18 mouse cellular contexts compared by ENCODE assay signal in the genomic region with DNA sequence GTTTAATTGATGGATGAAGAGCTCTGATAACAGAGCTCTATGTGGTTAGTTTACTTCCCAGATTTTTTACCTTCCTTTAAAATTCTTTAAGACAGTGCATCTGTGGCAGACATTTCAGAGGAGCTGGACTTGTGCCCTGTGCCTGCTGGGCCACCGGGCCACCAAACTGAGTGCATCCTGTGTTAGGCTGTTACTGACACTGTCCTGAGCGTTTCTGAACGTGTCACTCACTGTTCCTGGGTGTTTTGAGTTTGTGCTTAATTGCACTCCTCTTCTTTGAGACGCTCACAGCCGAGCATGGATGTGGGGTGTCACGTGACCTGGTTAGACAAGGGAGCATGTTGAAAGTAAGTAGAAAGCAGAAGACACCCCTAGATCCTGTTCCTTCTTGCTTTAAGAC. TPM values are rescaled to one million over a fixed set of nuclear protein-coding genes. Genes with fewer than 3 reads are reported as not detected.
DNase-seq lines count a peak whose midpoint lies in the region; ATAC-seq lines count a peak whose summit lies in the region.
"Had no signal": no experiment of that assay in that cellular context is flagged by ENCODE, and none has a peak within 500 bp of the region (broad histone marks: within the 10 kb centered on the region; RNA-seq: fewer than 3 reads in every experiment).

No protein-coding gene starts in this region.

- no peak overlapping the region for H3K9ac ChIP-seq in hindbrain, embryonic 16.5 days (ENCODE audit: low read depth, low read length)
- H3K9ac ChIP-seq: heart, embryonic 12.5 days; liver, embryonic 12.5 days; lung, embryonic 15.5 days; neural tube, embryonic 13.5 days had no signal

- H3K4me2 ChIP-seq in hindbrain, embryonic 16.5 days (ENCODE audit: low read length) = no peak overlapping the region
- H3K4me2 ChIP-seq: heart, embryonic 12.5 days; liver, embryonic 12.5 days; lung, embryonic 15.5 days; neural tube, embryonic 13.5 days had no signal

- no peaks in the 10 kb centered on the region for H3K27me3 ChIP-seq in hindbrain, embryonic 16.5 days (replicated peaks; ENCODE audit: control insufficient read depth, insufficient read depth, low read length)
- no peaks in the 10 kb centered on the region for H3K27me3 ChIP-seq in hindbrain, embryonic 10.5 days (ENCODE audit: insufficient read depth, poor library complexity, severe bottlenecking)
- H3K27me3 ChIP-seq: heart, embryonic 12.5 days; liver, embryonic 12.5 days; lung, embryonic 15.5 days; neural tube, embryonic 13.5 days had no signal

- no peak for DNase-seq in hindbrain, embryonic 10.5 days (ENCODE audit: low spot score)
- DNase-seq in retina, postnatal 1 day = peak; percentile 27
- DNase-seq in retina, embryonic 14.5 days (ENCODE audit: low spot score) = no peak
- DNase-seq in cerebellum, adult 9-11 months = peak; percentile 84
- DNase-seq in thymus, postnatal 4 days = no peak
- DNase-seq in frontal cortex, postnatal 14 days (ENCODE audit: low spot score in 2 of 2) = no peak
- DNase-seq: embryo, embryonic 11 days; gastrocnemius, postnatal 36 days; heart, postnatal 36 days; kidney, postnatal 25 days had no signal

- 41% methylated on average over 6 of the region's 6 CpGs for WGBS in hindbrain, embryonic 16.5 days
- whole genome bisulfite sequencing in hindbrain, embryonic 10.5 days = 75% methylated on average over 6 of the region's 6 CpGs

- peaks cover 5% of the 10 kb centered on the region for H3K4me1 ChIP-seq in hindbrain, embryonic 16.5 days (ENCODE audit: control insufficient read depth, insufficient read depth, low read depth, low read length)
- H3K4me1 ChIP-seq in hindbrain, embryonic 10.5 days (replicated peaks) = no peaks in the 10 kb centered on the region
- H3K4me1 ChIP-seq: heart, embryonic 12.5 days; limb, embryonic 10.5 days; liver, embryonic 12.5 days; lung, embryonic 15.5 days had no signal

- H3K27ac ChIP-seq in hindbrain, embryonic 16.5 days (ENCODE audit: low read depth, low read length) = peak overlapping the region; percentile 74
- no peak overlapping the region for H3K27ac ChIP-seq in hindbrain, embryonic 10.5 days
- H3K27ac ChIP-seq: limb, embryonic 10.5 days; liver, embryonic 12.5 days; lung, embryonic 15.5 days; neural tube, embryonic 13.5 days had no signal

- peak; percentile 15; the same call in 1 of the 2 replicates for ATAC-seq in hindbrain, embryonic 16.5 days
- ATAC-seq in monocyte, adult 5-6 weeks (replicated peaks; ENCODE audit: insufficient number of reproducible peaks, low FRiP score, low TSS enrichment, poor library complexity, severe bottlenecking) = no peak
- ATAC-seq: liver, embryonic 12.5 days had no signal

- H3K9me3 ChIP-seq in hindbrain, embryonic 16.5 days (ENCODE audit: control insufficient read depth, low read length) = no peaks in the 10 kb centered on the region
- no peaks in the 10 kb centered on the region for H3K9me3 ChIP-seq in hindbrain, embryonic 10.5 days
- H3K9me3 ChIP-seq: heart, embryonic 12.5 days; limb, embryonic 10.5 days; liver, embryonic 12.5 days; lung, embryonic 15.5 days; neural tube, embryonic 13.5 days had no signal

- H3K4me3 ChIP-seq in hindbrain, embryonic 16.5 days (ENCODE audit: low read length) = no peak overlapping the region
- H3K4me3 ChIP-seq in hindbrain, embryonic 10.5 days = no peak overlapping the region
- H3K4me3 ChIP-seq: heart, embryonic 12.5 days; limb, embryonic 10.5 days; liver, embryonic 12.5 days; lung, embryonic 15.5 days; neural tube, embryonic 13.5 days had no signal

- no peaks in the 10 kb centered on the region for H3K36me3 ChIP-seq in hindbrain, embryonic 16.5 days (ENCODE audit: control insufficient read depth, insufficient read depth, low read length)
- no peaks in the 10 kb centered on the region for H3K36me3 ChIP-seq in hindbrain, embryonic 10.5 days
- H3K36me3 ChIP-seq: G1E; heart, embryonic 12.5 days; limb, embryonic 10.5 days; liver, embryonic 12.5 days; lung, embryonic 15.5 days; neural tube, embryonic 13.5 days had no signal

RNA-seq across cellular contexts. Expression of a gene that starts 57.2 kb away (rescaled TPM):
- 121 and 138 TPM in 2 replicates for polyA plus RNA-seq in hindbrain, embryonic 16.5 days (2015; fragmentation: Nextera tagmentation; extraction: Ambion mirVana)
- polyA plus RNA-seq in hindbrain, embryonic 10.5 days (2016; fragmentation: Nextera tagmentation; extraction: Ambion mirVana) = 4.1 and 6.9 TPM in 2 replicates
- not detected in 3 replicates for total RNA-seq in monocyte, adult 5-6 weeks (2017)
- polyA plus RNA-seq: G1E had no signal

Comparison
In these comparisons a context has a peak if more than half of its experiments do, and no peak if none do; other contexts are left out.
1. DNase-seq: peak in retina, postnatal 1 day (single experiment) and cerebellum, adult 9-11 months (single experiment); none in hindbrain, embryonic 10.5 days (single experiment), retina, embryonic 14.5 days (single experiment), thymus, postnatal 4 days (single experiment) and frontal cortex, postnatal 14 days (0 of 2).
2. RNA of a gene that starts 57.2 kb away (polyA plus RNA-seq): 121 to 138 TPM in hindbrain, embryonic 16.5 days; 4.1 to 6.9 TPM in hindbrain, embryonic 10.5 days; every median in the first group is over 10 times any median in the second.